Mouse (Mus musculus): Measurements from ENCODE around the gene Spire2.
"Not testable (repeated sequence)": the region's sequence is repeated elsewhere in the genome, so short reads cannot be mapped to it uniquely, and the experiment has no call there.

Gene Spire2

GRCm38 (mm10) chr8:123332262-123333090 is at the start of gene Spire2:
Spire2 (plus strand) TSS chr8:123332713.
- DNase-seq (ENCODE audit: low read depth, low spot score): peak; percentile 78

DNA sequence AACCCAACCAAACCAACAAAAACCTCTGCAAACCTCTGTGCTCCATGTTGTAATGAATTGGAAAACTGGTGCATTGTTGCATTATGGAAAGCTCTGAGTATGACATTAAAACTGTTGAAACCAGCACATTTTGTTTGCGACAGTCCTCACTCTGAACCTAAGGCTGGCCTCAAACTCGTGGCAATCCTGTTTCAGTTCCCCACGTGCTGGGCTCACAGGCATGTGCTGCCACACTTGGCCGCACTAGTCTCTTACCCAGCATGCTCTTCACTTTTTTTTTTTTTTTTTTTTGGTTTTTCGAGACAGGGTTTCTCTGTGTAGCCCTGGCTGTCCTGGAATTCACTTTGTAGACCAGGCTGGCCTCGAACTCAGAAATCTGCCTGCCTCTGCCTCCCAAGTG is 49.5 kb upstream of the Spire2 start:
- not testable (repeated sequence) for DNase-seq (ENCODE audit: low read depth, low spot score)

- no peak for DNase-seq (ENCODE audit: low read depth, low spot score)
These were observed 48.5 kb upstream of the Spire2 start for GRCm38 (mm10) chr8:123283991-123284390.

- no peak for DNase-seq (ENCODE audit: low read depth, low spot score)
These were observed 48.0 kb upstream of the Spire2 start for GRCm38 (mm10) chr8:123284493-123284892.

GRCm38 (mm10) chr8:123287362-123287761 is 45.2 kb upstream of the Spire2 start:
- DNase-seq (ENCODE audit: low read depth, low spot score): no peak

DNA sequence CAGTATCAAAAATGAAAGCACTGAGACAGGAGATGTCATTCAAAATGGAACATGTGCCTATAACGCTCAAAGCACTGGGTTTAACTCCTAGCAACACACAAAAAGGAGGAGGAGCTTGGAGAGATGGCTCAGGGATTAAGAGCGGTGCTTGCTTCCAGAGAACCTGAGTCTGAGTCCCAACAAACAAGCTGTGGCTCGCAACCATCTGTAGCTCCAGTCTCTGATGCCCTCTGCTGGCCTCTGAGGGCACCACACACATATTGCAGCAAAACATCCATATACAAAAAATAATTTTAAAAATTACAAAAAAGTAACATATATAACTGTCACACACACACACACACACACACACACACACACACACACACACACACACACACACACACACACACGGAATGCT is 42.3 kb upstream of the Spire2 start:
- DNase-seq (ENCODE audit: low read depth, low spot score): no peak

DNA sequence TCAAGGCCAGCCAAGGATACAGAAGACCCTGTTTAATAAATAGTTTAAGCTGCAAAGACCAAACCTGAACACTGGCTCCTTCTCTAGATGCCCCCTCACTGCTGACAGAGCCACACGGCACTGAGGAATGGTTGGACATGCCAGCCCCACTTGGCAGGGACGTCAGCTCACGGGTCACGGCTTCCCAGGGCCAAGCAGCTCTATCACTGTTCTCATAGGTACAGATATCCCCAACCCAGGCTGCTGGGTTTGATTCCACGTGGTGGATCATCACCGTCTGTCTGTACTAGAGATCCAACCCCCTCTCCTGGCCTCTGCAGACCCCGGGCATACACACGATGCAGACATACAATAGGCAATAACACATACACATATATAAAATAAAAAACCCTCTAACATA is 41.8 kb upstream of the Spire2 start:
- DNase-seq (ENCODE audit: low read depth, low spot score): no peak

GRCm38 (mm10) chr8:123291716-123292115 is 40.8 kb upstream of the Spire2 start:
- DNase-seq (ENCODE audit: low read depth, low spot score): no peak

- no peak for DNase-seq (ENCODE audit: low read depth, low spot score)
These were observed 40.2 kb upstream of the Spire2 start for GRCm38 (mm10) chr8:123292281-123292680.

- DNase-seq (ENCODE audit: low read depth, low spot score): no peak
These were observed 39.7 kb upstream of the Spire2 start for GRCm38 (mm10) chr8:123292785-123293184.

DNA sequence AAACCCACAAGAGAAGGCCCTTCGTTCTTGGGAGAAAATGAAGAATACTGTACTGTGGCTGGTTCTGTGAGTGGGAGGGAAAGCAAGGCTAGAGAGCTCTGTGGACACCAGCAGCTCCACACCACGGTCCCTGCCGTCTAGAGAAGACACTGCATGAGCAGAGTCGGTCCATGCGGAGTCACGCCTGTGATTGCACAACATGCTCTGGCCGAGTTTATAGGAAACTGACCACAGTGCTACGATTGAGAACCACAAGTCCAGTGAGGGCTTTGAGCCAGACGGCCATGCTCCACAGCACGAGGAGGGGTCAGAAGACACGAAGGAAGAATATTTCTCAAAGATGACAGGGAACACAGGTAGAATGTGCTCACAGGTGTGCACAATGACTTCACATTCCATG is 34.2 kb upstream of the Spire2 start:
- DNase-seq (ENCODE audit: low read depth, low spot score): no peak

- no peak for DNase-seq (ENCODE audit: low read depth, low spot score)
These were observed 23.8 kb upstream of the Spire2 start for GRCm38 (mm10) chr8:123308738-123309137.

- no peak for DNase-seq (ENCODE audit: low read depth, low spot score)
These were observed 14.6 kb upstream of the Spire2 start for GRCm38 (mm10) chr8:123317781-123318466.

DNA sequence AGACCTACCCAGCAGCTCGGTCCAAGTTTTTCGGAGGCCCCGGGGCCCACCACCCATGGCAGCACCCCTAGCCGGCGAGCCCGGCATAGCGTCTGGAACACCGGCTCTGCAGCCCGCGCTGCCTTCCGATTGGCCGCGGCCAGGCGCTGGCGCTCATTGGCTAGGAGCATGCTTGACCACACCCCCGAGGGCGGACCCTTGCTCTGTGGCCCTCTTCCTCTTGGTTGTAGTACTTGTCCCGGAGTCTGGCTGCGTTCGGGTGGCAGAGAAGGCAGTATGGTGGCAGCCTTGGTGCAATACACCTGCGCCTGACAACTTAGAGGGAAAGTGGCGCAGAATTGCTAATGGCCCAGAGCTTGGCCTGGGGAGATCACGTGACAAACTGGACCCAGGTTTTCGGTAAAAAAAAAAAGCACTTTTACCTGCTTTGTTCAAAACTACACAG is 14.0 kb upstream of the Spire2 start, which contains the start of gene Fanca:
TSS of gene Fanca (minus strand) at position 110 of the 445 bp plus-strand sequence.
- DNase-seq (ENCODE audit: low read depth, low spot score): peak; percentile 63

DNA sequence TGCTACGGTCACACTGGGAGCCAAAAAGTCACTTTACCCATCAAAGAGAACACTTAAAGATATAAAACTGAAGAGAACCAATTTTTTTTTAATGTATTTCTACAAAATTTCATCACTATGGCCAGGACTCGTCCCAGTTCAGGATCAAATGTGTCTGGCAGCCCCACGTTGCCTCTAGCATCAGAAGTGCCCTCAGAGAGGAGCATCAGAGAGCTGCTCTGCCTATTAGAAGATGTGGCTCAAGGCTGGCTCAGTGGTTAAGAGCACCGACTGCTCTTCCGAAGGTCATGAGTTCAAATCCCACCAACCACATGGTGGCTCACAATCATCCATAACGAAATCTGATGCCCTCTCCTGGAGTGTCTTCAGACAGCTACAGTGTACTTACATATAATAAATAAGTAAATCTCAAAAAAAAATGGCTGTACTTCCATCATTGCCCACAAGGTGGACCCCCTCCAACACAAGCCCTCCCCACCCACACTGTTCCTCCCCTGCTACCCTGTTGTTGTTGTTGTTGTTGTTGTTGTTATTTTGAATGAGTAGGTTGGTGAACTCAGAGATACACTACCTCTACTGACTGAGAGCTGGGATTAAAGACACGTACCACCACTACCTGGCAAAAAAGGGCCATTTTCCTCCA is 12.9 kb upstream of the Spire2 start:
- no peak for DNase-seq (ENCODE audit: low read depth, low spot score)

GRCm38 (mm10) chr8:123328552-123328951 is 4.0 kb upstream of the Spire2 start:
- no peak for DNase-seq (ENCODE audit: low read depth, low spot score)

DNA sequence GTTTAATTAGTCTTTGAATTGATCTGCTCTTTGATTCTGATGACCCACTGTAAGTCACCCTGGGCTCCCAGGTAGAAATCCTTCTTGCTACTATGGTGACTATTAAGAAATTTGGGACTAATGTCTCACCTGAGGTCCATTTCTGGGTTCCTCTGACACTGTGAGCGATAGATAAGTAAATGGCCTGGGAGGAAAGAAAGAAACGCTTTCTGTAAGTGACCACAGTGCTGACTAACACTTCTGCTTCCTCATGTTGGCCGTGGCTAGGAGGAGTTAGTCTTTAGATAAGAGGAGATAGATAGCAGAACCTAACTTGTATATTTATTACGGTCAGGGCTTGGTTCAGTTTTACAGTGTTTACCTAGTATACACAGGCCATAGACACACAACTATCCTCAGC is 3.2 kb upstream of the Spire2 start:
- no peak for DNase-seq (ENCODE audit: low read depth, low spot score)

DNA sequence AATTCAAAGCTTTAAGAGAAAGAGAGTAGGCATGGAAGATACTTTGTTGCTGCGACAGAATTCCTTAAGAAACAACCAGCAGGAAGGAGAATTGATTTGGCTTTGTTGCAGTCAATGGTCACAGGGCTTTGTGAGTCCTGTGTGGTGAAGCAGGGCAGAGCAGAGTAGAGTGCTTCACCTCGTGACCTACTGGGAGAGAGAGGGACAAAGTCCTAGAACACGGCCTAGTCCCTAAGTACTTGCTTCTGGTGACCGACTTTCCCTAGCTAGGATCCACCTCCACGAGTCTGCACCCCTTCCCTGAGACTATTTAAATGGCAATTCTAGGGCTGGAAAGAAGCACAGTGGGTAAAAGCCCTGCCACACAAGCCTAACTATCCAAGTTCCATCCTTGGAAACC is 2.6 kb upstream of the Spire2 start:
- DNase-seq (ENCODE audit: low read depth, low spot score): no peak

GRCm38 (mm10) chr8:123330701-123331100 is 1.8 kb upstream of the Spire2 start:
- no peak for DNase-seq (ENCODE audit: low read depth, low spot score)

DNA sequence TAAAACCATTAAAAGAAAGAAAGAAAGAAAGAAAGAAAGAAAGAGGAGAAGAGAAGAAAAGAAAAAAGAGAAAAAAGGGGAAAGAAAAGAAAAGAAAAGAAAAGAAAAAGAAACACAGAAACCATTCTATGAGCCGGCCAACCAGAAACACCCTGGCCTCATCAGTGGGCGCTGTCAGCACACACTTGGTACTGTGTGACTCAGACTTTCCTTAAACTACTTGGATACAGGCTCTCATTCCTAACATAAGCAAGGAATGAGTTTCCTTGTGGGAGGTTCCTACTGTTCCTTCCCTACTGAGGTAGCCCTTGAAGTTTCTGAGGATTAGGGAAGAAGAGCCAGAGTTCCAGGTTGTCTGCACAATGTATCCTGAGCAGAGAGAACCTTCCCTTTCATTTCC is 1.2 kb upstream of the Spire2 start:
- DNase-seq (ENCODE audit: low read depth, low spot score): no peak

DNA sequence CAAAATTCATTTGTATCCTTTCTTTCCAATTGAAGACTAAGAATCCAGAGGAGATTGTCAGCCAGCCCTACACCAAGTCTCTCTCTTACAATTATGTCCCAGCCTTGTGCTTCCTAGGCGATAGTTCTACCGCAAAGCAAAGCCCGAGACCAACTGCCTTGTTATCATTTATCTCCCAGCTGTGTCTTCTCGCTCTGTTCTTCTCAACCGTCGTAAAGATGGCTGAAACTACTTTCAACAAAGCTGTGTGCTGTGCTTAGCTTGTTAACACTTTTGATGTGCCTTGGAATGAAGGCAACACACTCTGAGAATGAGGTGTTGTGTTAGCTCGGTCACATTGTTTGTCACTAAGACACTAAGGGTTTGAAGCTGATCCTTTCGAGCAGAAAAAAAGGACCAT is 703 bp upstream of the Spire2 start:
- no peak for DNase-seq (ENCODE audit: low read depth, low spot score)

- no peak for DNase-seq (ENCODE audit: low read depth, low spot score)
These were observed 626 bp downstream of the Spire2 start for GRCm38 (mm10) chr8:123333091-123333587.
